Mouse (Mus musculus): ENCODE measurements at regions not wholly inside any gene's neighbourhood (a gene's known extent, or its start where the extent isn't known, plus 50 kb on each side); places are given as distances from the start of the nearest gene placed in this dataset.

GRCm38 (mm10) chr10:125735744-125736494, 230.0 kb upstream of the Lrig3 start:
- Histone ChIP-seq H3K9me3 (no peaks in the 10 kb centered on the region), H3K4me2 (no peak overlapping the region), H3K27ac (no peak overlapping the region), H3K36me3 (replicated peaks) (no peaks in the 10 kb centered on the region), H3K4me1 (no peaks in the 10 kb centered on the region), H3K27me3 (no peaks in the 10 kb centered on the region), H3K9ac (no peak overlapping the region), H3K4me3 (replicated peaks) (no peak overlapping the region)
- 85% methylated on average over 4 of the region's 4 CpGs for WGBS
- no peak for ATAC-seq (ENCODE audit: low FRiP score)

- no peak for ATAC-seq (ENCODE audit: low FRiP score)
- Histone ChIP-seq H3K36me3 (replicated peaks) (no peaks in the 10 kb centered on the region), H3K4me1 (peaks cover 5% of the 10 kb centered on the region; the same call in 1 of the 2 replicates), H3K4me2 (no peak overlapping the region), H3K9ac (no peak overlapping the region), H3K27me3 (no peaks in the 10 kb centered on the region), H3K27ac (no peak overlapping the region), H3K4me3 (replicated peaks) (no peak overlapping the region), H3K9me3 (no peaks in the 10 kb centered on the region)
- WGBS = 81% methylated on average over 6 of the region's 6 CpGs
Observed at GRCm38 (mm10) chr10:125743181-125743580, 222.8 kb upstream of the Lrig3 start.

- no peak for ATAC-seq (ENCODE audit: low FRiP score)
- Histone ChIP-seq H3K4me1 (peaks cover under 1% of the 10 kb centered on the region; the same call in 1 of the 2 replicates), H3K4me2 (no peak overlapping the region), H3K9me3 (no peaks in the 10 kb centered on the region), H3K9ac (no peak overlapping the region), H3K36me3 (replicated peaks) (no peaks in the 10 kb centered on the region), H3K27me3 (no peaks in the 10 kb centered on the region), H3K27ac (no peak overlapping the region), H3K4me3 (replicated peaks) (no peak overlapping the region)
- WGBS = 73% methylated on average over 6 of the region's 6 CpGs
Observed at GRCm38 (mm10) chr10:125749031-125749585, 216.9 kb upstream of the Lrig3 start.

- no peaks in the 10 kb centered on the region for H3K36me3 ChIP-seq (replicated peaks)
- no peak overlapping the region for H3K4me2 ChIP-seq
- H3K9ac ChIP-seq = no peak overlapping the region
- no peak overlapping the region for H3K27ac ChIP-seq
- no peaks in the 10 kb centered on the region for H3K9me3 ChIP-seq
- no peak for ATAC-seq (ENCODE audit: low FRiP score)
- 82% methylated on average over 10 of the region's 10 CpGs for WGBS
- H3K4me1 ChIP-seq = no peaks in the 10 kb centered on the region
- no peaks in the 10 kb centered on the region for H3K27me3 ChIP-seq
- no peak overlapping the region for H3K4me3 ChIP-seq (replicated peaks)
Observed at GRCm38 (mm10) chr10:125752506-125753218, 213.3 kb upstream of the Lrig3 start.

GRCm38 (mm10) chr10:125759171-125759570, 206.8 kb upstream of the Lrig3 start:
- no peak overlapping the region for H3K4me2 ChIP-seq
- H3K4me3 ChIP-seq (replicated peaks) = no peak overlapping the region
- peaks cover 8% of the 10 kb centered on the region; the same call in 1 of the 2 replicates for H3K9me3 ChIP-seq
- H3K27ac ChIP-seq = no peak overlapping the region
- 92% methylated on average over 3 of the region's 3 CpGs for WGBS
- H3K27me3 ChIP-seq = no peaks in the 10 kb centered on the region
- no peaks in the 10 kb centered on the region for H3K36me3 ChIP-seq (replicated peaks)
- no peak overlapping the region for H3K9ac ChIP-seq
- H3K4me1 ChIP-seq = peaks cover 11% of the 10 kb centered on the region; the same call in 1 of the 2 replicates
- no peak for ATAC-seq (ENCODE audit: low FRiP score)

GRCm38 (mm10) chr10:125762367-125763068, 203.4 kb upstream of the Lrig3 start:
- Histone ChIP-seq H3K9ac (no peak overlapping the region), H3K4me2 (no peak overlapping the region), H3K9me3 (peaks cover 8% of the 10 kb centered on the region; the same call in 1 of the 2 replicates), H3K4me3 (replicated peaks) (no peak overlapping the region), H3K4me1 (peaks cover 11% of the 10 kb centered on the region; the same call in 1 of the 2 replicates), H3K27ac (peak overlapping the region; percentile 19; the same call in 1 of the 2 replicates), H3K36me3 (replicated peaks) (no peaks in the 10 kb centered on the region), H3K27me3 (no peaks in the 10 kb centered on the region)
- ATAC-seq (ENCODE audit: low FRiP score) = peak; percentile 85
- 42% methylated on average over 16 of the region's 16 CpGs for WGBS

- no peak overlapping the region for H3K27ac ChIP-seq
- no peaks in the 10 kb centered on the region for H3K27me3 ChIP-seq
- WGBS = 61% methylated on average over 10 of the region's 10 CpGs
- H3K4me1 ChIP-seq = peaks cover 11% of the 10 kb centered on the region; the same call in 1 of the 2 replicates
- H3K9ac ChIP-seq = no peak overlapping the region
- 0 out of 2 replicates have a peak, but pooled peaks have one; percentile 15 for ATAC-seq (ENCODE audit: low FRiP score)
- no peak overlapping the region for H3K4me3 ChIP-seq (replicated peaks)
- no peaks in the 10 kb centered on the region for H3K36me3 ChIP-seq (replicated peaks)
- no peak overlapping the region for H3K4me2 ChIP-seq
- H3K9me3 ChIP-seq = peaks cover 8% of the 10 kb centered on the region; the same call in 1 of the 2 replicates
Observed at GRCm38 (mm10) chr10:125764402-125765102, 201.4 kb upstream of the Lrig3 start.

GRCm38 (mm10) chr10:125765103-125765820, 200.7 kb upstream of the Lrig3 start:
- Histone ChIP-seq H3K9me3 (peaks cover 8% of the 10 kb centered on the region; the same call in 1 of the 2 replicates), H3K9ac (no peak overlapping the region), H3K4me1 (peaks cover 11% of the 10 kb centered on the region; the same call in 1 of the 2 replicates), H3K27me3 (no peaks in the 10 kb centered on the region), H3K4me2 (no peak overlapping the region), H3K36me3 (replicated peaks) (no peaks in the 10 kb centered on the region), H3K27ac (no peak overlapping the region), H3K4me3 (replicated peaks) (no peak overlapping the region)
- ATAC-seq (ENCODE audit: low FRiP score) = no peak
- WGBS = 78% methylated on average over 10 of the region's 10 CpGs

- no peaks in the 10 kb centered on the region for H3K27me3 ChIP-seq
- no peak for ATAC-seq (ENCODE audit: low FRiP score)
- H3K4me1 ChIP-seq = peaks cover 6% of the 10 kb centered on the region; the same call in 1 of the 2 replicates
- 75% methylated on average over 3 of the region's 3 CpGs for WGBS
- no peak overlapping the region for H3K4me3 ChIP-seq (replicated peaks)
- H3K27ac ChIP-seq = no peak overlapping the region
- H3K36me3 ChIP-seq (replicated peaks) = no peaks in the 10 kb centered on the region
- H3K9me3 ChIP-seq = no peaks in the 10 kb centered on the region
- H3K9ac ChIP-seq = no peak overlapping the region
- no peak overlapping the region for H3K4me2 ChIP-seq
Observed at GRCm38 (mm10) chr10:125768281-125768680, 197.7 kb upstream of the Lrig3 start.

- Histone ChIP-seq H3K27me3 (no peaks in the 10 kb centered on the region), H3K9me3 (no peaks in the 10 kb centered on the region), H3K9ac (no peak overlapping the region), H3K4me3 (replicated peaks) (no peak overlapping the region), H3K27ac (no peak overlapping the region), H3K4me1 (no peaks in the 10 kb centered on the region), H3K36me3 (replicated peaks) (no peaks in the 10 kb centered on the region), H3K4me2 (no peak overlapping the region)
- no peak for ATAC-seq (ENCODE audit: low FRiP score)
- WGBS = 80% methylated on average over 7 of the region's 7 CpGs
Observed at GRCm38 (mm10) chr10:125773541-125773940, 192.4 kb upstream of the Lrig3 start.

GRCm38 (mm10) chr10:125782486-125782885, 183.5 kb upstream of the Lrig3 start:
- WGBS = 65% methylated on average over 6 of the region's 6 CpGs
- H3K9ac ChIP-seq = no peak overlapping the region
- H3K36me3 ChIP-seq (replicated peaks) = no peaks in the 10 kb centered on the region
- H3K4me3 ChIP-seq (replicated peaks) = no peak overlapping the region
- no peaks in the 10 kb centered on the region for H3K9me3 ChIP-seq
- no peak for ATAC-seq (ENCODE audit: low FRiP score)
- H3K27me3 ChIP-seq = no peaks in the 10 kb centered on the region
- peaks cover 27% of the 10 kb centered on the region for H3K4me1 ChIP-seq
- no peak overlapping the region for H3K27ac ChIP-seq
- H3K4me2 ChIP-seq = no peak overlapping the region

Measured in forebrain, embryonic 12.5 days (tissue).